Mouse (Mus musculus) hindbrain, embryonic 12.5 days (tissue): Measurements from ENCODE around the gene B230217C12Rik. TPM values are rescaled to one million over a fixed set of nuclear protein-coding genes. Genes with fewer than 3 reads are reported as not detected.
A peak's percentile ranks its signal among the peaks of the same experiment; 100 is the strongest.
"Not testable (repeated sequence)": the region's sequence is repeated elsewhere in the genome, so short reads cannot be mapped to it uniquely, and the experiment has no call there.

ENCODE experiments used
- ATAC-seq: fragments of 200-750 bp; cut with Nextera tagmentation; 2 replicates; pipeline ENCODE4 v1.8.0; 2017; ENCODE audit warnings: moderate TSS enrichment; ENCODE audit not compliant: low FRiP score
- H3K27ac ChIP-seq: fragments of 300-500 bp; sonication (generic); 2 replicates; pipeline ENCODE4 v1.5.1; 2016; ENCODE audit warnings: mild to moderate bottlenecking
- H3K27me3 ChIP-seq: fragments of 300-500 bp; sonication (generic); 2 replicates; pipeline ENCODE4 v1.6.1; 2016; ENCODE audit warnings: mild to moderate bottlenecking
- H3K36me3 ChIP-seq: fragments of 300-500 bp; sonication (generic); 2 replicates; pipeline ENCODE4 v1.6.1; 2016; ENCODE audit warnings: mild to moderate bottlenecking
- H3K4me1 ChIP-seq: fragments of 300-500 bp; sonication (generic); 2 replicates; pipeline ENCODE4 v1.6.1; 2016
- H3K4me2 ChIP-seq: fragments of 300-500 bp; sonication (generic); replicated peaks from 2 replicates; pipeline ENCODE4 v1.6.1; 2016; ENCODE audit warnings: mild to moderate bottlenecking
- H3K4me3 ChIP-seq: fragments of 300-500 bp; sonication (generic); 2 replicates; pipeline ENCODE4 v1.5.1; 2016; ENCODE audit warnings: mild to moderate bottlenecking
- H3K9ac ChIP-seq: fragments of 300-500 bp; sonication (generic); 2 replicates; pipeline ENCODE4 v1.6.1; 2016; ENCODE audit warnings: mild to moderate bottlenecking, moderate library complexity
- H3K9me3 ChIP-seq: fragments of 300-500 bp; sonication (generic); replicated peaks from 2 replicates; pipeline ENCODE4 v1.6.1; 2016; ENCODE audit warnings: mild to moderate bottlenecking
- WGBS: fragments of 180-500 bp; shearing (Covaris S2); methylation state at CpG from one replicate; pipeline ENCODE4 v1.1.7; 2016; 5-methylcytosine and 5-hydroxymethylcytosine counted together
- polyA plus RNA-seq: library from polyadenylated mRNA; unstranded; fragments of >200 nt; fragmentation: Nextera tagmentation; extraction: Ambion mirVana; gene quantifications from 2 replicates; pipeline ENCODE4 v1.2.1, GENCODE M21; 2016

Gene B230217C12Rik
- polyA plus RNA-seq, 1 experiment from 2014 or later, result 14.1 TPM

DNA sequence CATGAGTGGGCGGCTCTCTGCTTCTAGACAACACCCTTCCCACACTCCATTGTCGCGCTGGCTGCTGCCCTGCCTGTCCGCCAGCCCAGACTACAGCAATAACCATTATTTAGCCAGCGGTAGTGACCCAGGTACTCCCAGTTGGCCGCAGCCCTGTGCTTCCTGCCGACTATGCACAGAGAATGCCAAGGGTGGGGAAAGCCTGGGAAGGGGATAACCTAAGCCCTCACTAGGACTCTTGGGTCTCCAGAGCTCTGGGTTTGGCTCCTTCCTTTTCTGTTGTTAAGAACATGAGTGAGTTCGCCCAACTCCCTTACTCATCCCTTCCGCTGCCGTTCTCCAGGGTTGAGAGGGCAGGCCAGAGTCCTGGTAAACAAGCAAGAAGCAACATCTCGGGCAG lies 8.6 kb upstream of the B230217C12Rik start:
- Histone ChIP-seq H3K9ac (no peak overlapping the region), H3K4me2 (no peak overlapping the region), H3K27me3 (no peaks in the 10 kb centered on the region), H3K36me3 (peaks cover 71% of the 10 kb centered on the region), H3K4me1 (no peaks in the 10 kb centered on the region), H3K27ac (no peak overlapping the region), H3K4me3 (no peak overlapping the region), H3K9me3 (no peaks in the 10 kb centered on the region)
- no peak for ATAC-seq
- WGBS, result 72% methylated on average over 11 of the region's 11 CpGs

DNA sequence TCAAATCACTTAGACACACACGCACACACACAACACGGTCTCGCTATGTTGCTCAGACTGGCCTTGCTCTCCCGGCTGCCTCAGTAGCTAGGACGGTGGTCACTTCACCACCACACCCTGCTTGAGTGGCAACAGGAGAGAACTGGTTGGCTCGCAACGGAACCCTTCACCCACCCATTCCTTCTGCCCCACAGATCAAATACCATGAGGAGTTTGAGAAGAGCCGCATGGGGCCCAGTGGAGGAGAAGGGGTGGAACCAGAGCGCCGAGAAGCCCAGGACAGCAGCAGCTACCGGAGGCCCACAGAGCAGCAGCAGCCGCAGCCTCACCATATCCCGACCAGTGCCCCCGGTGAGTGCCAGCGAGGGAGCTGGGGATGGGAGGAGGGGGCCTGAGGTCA lies 7.2 kb upstream of the B230217C12Rik start:
- Histone ChIP-seq H3K9me3 (no peaks in the 10 kb centered on the region), H3K27me3 (no peaks in the 10 kb centered on the region), H3K4me1 (no peaks in the 10 kb centered on the region), H3K4me3 (no peak overlapping the region), H3K27ac (no peak overlapping the region), H3K36me3 (peaks cover 65% of the 10 kb centered on the region), H3K9ac (no peak overlapping the region), H3K4me2 (no peak overlapping the region)
- 70% methylated on average over 15 of the region's 15 CpGs for WGBS
- ATAC-seq, result no peak

DNA sequence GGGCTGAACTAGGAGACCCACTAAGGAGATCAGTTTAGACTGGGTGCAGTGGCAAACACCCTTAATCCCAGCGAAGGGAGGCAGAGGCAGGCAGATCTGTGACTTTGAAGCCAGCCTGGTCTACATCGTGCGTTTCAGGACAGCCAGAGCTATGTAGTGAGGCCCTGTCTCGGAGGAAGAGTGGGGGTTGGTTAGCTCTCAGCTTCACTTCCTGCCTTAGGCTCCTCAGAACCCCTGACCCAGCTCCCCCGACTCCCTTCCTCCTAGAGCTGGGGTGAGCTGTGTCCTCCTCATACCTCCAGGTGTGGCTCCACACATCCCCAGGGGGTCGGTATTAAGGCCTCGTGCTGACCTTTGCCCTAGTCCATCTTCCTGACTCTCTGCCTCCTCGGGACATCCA lies 4.0 kb upstream of the B230217C12Rik start:
- Histone ChIP-seq H3K9ac (no peak overlapping the region), H3K36me3 (peaks cover 52% of the 10 kb centered on the region), H3K4me3 (no peak overlapping the region), H3K27me3 (no peaks in the 10 kb centered on the region), H3K27ac (no peak overlapping the region), H3K9me3 (no peaks in the 10 kb centered on the region), H3K4me2 (no peak overlapping the region), H3K4me1 (peaks cover 12% of the 10 kb centered on the region)
- 65% methylated on average over 8 of the region's 8 CpGs for whole genome bisulfite sequencing
- ATAC-seq, result no peak

DNA sequence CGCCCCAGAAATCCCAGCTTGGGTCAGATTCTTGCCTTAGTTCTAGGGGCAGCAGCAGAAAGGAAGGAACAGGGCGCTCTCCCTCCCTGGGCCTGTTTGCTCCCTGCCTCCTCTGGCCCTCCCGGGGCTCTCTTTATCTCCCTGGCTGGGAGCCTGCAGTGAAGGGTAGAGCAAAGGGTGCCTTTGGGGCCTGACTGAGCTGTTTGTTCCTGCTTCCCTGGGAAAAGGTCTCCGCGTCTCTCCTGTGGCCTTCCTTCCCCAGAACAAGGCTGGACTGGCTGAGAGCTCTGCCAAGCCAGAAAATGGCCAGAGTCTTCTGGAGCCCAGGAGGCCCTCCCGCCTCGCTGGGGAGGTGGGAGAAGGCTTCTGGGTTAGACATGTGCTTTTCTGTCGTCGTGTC lies 3.5 kb upstream of the B230217C12Rik start:
- H3K9me3 ChIP-seq, H3K4me2 ChIP-seq, H3K27me3 ChIP-seq, H3K4me3 ChIP-seq, H3K27ac ChIP-seq, H3K9ac ChIP-seq, ATAC-seq: not testable (repeated sequence)
- Histone ChIP-seq H3K36me3 (peaks cover 50% of the 10 kb centered on the region), H3K4me1 (peaks cover 17% of the 10 kb centered on the region)
- WGBS, result 75% methylated on average over 9 of the region's 9 CpGs

DNA sequence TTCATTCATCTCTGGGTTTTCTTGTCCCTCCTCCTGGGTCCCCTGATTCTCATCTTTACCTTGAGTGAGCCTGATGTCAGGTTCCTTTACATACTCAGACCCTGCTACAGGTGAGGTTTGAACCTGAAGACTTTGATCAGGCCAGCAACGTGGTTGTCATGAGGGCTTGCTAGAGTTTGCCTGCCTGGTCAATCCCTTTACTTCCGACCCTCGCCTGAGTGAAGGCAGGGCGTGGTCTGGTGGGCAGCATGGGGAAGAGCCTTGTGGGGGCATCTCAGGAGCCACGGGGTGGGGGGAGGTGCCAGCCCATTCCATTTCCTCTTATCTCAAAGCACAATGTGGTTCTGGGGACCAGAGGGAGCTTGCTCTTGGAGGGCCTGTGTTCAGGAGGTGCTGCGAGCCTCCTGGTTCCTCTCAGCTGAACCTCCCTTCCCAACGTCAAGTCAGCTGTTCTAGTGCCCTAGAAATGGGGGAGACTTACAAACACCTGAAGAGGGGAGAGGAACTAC lies 2.9 kb upstream of the B230217C12Rik start:
- H3K4me1 ChIP-seq, result peaks cover 22% of the 10 kb centered on the region
- H3K27me3 ChIP-seq, result no peaks in the 10 kb centered on the region
- 78% methylated on average over 7 of the region's 7 CpGs for WGBS
- no peak overlapping the region for H3K9ac ChIP-seq
- H3K36me3 ChIP-seq, result peaks cover 45% of the 10 kb centered on the region
- no peak for ATAC-seq
- no peak overlapping the region for H3K27ac ChIP-seq
- no peak overlapping the region for H3K4me3 ChIP-seq
- no peaks in the 10 kb centered on the region for H3K9me3 ChIP-seq
- H3K4me2 ChIP-seq, result no peak overlapping the region

DNA sequence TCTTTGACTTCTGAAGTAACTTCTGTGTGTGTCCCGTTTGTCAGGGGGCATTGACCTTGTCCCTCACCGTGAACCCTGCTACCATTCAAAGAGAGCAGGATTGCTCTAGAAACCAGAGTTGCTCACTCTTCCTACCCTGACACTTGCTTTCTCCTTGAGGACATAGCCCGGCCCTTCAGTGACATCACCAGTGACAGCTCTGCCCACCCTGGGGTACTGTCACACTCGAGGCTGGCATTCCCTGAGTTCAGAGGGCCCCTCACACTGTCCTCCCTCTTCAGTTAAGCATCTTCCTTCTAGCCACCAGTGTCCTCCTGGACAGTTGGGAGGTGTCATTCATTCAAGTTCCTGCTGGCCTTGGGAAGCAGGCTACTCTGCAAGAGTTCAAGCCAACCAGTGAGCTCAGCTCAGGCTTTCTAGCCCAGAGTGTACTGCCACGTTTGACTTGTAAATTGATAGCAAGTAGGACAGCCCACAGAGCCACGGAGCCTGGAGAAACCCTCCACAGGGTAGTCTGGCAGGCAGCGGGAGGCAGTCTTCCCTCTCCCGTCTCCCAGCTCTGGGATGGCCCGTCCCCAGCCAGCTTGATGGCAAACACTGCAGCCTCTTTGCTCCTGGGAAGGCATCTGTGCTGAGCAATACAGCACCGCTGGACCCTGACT lies 1.7 kb upstream of the B230217C12Rik start:
- peak overlapping the region; percentile 57; the same call in 1 of the 2 replicates for H3K27ac ChIP-seq
- H3K27me3 ChIP-seq, result no peaks in the 10 kb centered on the region

DNA sequence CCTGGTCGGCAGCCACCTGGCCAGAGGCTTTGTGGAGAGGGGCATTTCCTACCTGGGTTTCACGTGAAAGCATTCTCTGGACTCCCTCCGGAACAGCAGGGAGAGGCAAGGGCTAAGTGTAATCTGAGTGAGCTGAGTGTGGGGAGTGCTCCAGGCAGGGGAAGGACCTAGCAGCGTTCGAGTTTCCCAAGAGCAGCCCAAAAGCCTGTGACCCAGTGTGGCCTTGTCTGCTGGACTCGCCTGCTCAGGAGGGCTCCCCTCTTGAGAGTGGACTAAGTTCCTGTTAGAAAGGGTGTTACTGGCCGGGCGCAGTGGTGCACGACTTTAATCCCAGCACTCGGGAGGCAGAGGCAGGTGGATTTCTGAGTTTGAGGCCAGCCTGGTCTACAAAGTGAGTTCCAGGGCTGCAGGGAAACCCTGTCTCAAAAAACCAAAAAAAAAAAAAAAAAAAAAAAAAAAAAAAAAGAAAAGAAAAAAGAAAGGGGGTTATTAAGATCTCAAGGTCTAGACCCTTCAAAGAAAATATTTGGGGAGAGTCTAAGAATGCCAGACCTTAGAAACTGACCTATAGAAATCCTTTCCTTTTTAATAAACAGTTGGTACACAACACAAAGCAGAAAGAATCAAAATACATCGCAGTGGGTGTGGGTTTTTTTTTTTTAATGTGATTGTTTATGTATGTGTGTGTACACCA lies 992 bp upstream of the B230217C12Rik start:
- no peaks in the 10 kb centered on the region for H3K27me3 ChIP-seq
- no peaks in the 10 kb centered on the region for H3K9me3 ChIP-seq
- no peak overlapping the region for H3K4me3 ChIP-seq
- H3K27ac ChIP-seq, result peak overlapping the region; percentile 57; the same call in 1 of the 2 replicates
- H3K4me1 ChIP-seq, result peaks cover 22% of the 10 kb centered on the region
- no peak overlapping the region for H3K9ac ChIP-seq
- no peak for ATAC-seq
- no peak overlapping the region for H3K4me2 ChIP-seq
- 58% methylated on average over 11 of the region's 11 CpGs for WGBS
- peaks cover 31% of the 10 kb centered on the region for H3K36me3 ChIP-seq

More for the DNA sequence above, 1.7 kb upstream of the B230217C12Rik start:
- Histone ChIP-seq H3K36me3 (peaks cover 38% of the 10 kb centered on the region), H3K9ac (no peak overlapping the region), H3K4me1 (peaks cover 22% of the 10 kb centered on the region), H3K9me3 (no peaks in the 10 kb centered on the region), H3K4me3 (no peak overlapping the region), H3K4me2 (no peak overlapping the region)
- WGBS, result 36% methylated on average over 10 of the region's 10 CpGs
- no peak for ATAC-seq

DNA sequence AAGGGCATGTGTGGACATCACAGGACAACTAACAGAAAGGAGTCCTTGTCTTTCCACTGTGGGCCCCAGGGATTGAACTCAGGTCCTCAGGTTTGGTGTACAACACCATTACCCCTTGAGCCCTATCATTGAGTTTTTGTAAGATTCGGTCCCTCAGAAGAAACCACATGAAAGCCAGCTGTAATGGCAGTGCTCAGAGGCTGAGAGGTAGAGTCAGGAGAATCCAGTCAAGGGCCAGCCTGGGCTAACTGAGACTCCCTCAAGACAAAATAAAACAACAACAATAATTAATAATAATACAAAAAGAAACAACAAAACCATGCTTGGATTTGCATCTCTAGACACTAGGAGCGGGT lies 467 bp upstream of the B230217C12Rik start:
- no peak overlapping the region for H3K4me3 ChIP-seq
- peaks cover 22% of the 10 kb centered on the region for H3K4me1 ChIP-seq
- H3K27me3 ChIP-seq, result no peaks in the 10 kb centered on the region
- peak overlapping the region; percentile 85 for H3K27ac ChIP-seq
- H3K9me3 ChIP-seq, result no peaks in the 10 kb centered on the region
- peaks cover 26% of the 10 kb centered on the region for H3K36me3 ChIP-seq
- H3K9ac ChIP-seq, result no peak overlapping the region
- 76% methylated on average over 2 of the region's 2 CpGs for WGBS
- peak overlapping the region; percentile 59 for H3K4me2 ChIP-seq
- ATAC-seq, result no peak

DNA sequence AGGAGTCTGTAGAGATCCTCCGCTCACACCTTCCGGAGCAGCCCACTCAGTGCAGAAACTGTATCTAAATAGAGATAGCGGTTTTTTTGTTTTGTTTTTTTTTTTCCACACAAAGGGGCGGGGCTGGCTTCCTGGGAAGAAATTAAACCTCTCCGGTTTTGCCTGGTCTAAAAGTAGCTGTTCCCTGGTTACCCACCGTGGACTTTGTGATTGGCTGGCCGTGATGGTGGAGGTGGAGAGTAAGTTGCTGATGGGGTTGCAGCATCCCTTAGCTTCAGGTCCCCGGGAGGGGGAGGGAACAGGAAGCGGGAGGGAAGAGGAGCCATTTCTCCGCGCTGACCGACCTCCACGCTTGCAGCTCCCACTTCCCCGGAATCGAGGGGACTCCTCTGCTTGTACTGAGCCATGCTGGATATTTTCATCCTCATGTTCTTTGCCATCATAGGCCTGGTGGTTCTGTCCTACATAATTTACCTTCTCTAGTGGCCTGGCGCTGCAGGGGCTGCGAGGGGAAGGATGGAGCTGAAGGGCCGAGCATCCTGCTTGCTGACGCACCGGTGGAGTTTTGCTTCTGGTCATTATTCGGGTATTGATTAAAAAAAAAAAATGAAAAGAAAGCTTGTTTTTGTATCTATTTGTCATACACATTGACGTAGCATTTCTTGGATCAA lies 546 bp downstream of the B230217C12Rik start:
- peak overlapping the region; percentile 59 for H3K4me2 ChIP-seq
- WGBS, result 1% methylated on average over 22 of the region's 22 CpGs
- H3K4me3 ChIP-seq, result peak overlapping the region; percentile 46
- peak overlapping the region; percentile 65 for H3K9ac ChIP-seq
- no peaks in the 10 kb centered on the region for H3K9me3 ChIP-seq
- no peaks in the 10 kb centered on the region for H3K27me3 ChIP-seq
- H3K27ac ChIP-seq, result peak overlapping the region; percentile 85
- ATAC-seq, result peak; percentile 86
- H3K4me1 ChIP-seq, result peaks cover 22% of the 10 kb centered on the region
- peaks cover 17% of the 10 kb centered on the region for H3K36me3 ChIP-seq

DNA sequence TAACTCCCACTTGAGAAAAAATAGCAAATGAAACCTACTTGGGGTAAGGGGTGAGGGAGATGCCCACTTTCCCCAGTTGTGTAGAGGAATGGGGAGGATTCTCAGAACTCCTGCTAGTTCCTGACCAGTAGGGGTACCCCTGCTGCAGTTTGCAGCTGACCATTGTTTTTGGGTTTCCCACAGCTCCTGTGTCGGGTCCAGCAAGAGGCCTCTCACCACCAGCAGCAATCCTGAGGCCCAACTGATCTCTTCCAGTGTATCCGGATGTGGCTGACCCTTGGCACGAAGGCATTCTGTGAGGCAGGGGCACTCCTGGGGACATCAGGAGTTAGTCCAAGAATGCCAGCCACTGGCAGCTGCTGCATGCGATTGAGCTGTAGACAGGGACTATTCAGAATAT lies 1.4 kb downstream of the B230217C12Rik start:
- ATAC-seq, result no peak
- H3K4me2 ChIP-seq, result peak overlapping the region; percentile 59
- H3K9me3 ChIP-seq, result no peaks in the 10 kb centered on the region
- peak overlapping the region; percentile 65 for H3K9ac ChIP-seq
- H3K4me1 ChIP-seq, result peaks cover 22% of the 10 kb centered on the region
- WGBS, result 30% methylated on average over 4 of the region's 4 CpGs
- peak overlapping the region; percentile 85; the same call in 1 of the 2 replicates for H3K27ac ChIP-seq
- H3K4me3 ChIP-seq, result peak overlapping the region; percentile 46
- no peaks in the 10 kb centered on the region for H3K27me3 ChIP-seq
- H3K36me3 ChIP-seq, result peaks cover 8% of the 10 kb centered on the region

DNA sequence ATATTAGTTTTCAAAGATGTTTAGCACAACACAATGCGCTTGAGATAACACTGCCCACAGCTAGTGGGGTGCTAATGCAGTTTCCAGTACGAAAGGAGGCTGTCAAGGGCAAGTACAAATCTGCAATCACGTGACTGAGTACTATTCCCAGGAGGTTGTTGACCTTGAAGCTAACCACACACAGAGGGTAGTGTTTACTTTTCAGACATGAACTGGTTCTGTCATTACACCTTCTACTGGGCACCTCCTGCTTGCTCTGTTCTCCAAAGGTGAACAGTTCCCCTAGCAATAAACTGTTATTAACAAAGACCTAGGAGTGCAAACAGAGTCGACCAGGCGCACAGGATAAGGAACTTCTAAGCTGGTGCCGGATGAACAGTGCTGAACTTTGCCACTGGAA lies 9.8 kb downstream of the B230217C12Rik start:
- Histone ChIP-seq H3K27me3 (no peaks in the 10 kb centered on the region), H3K4me3 (no peak overlapping the region), H3K4me1 (no peaks in the 10 kb centered on the region), H3K36me3 (no peaks in the 10 kb centered on the region), H3K9ac (no peak overlapping the region), H3K9me3 (no peaks in the 10 kb centered on the region), H3K27ac (no peak overlapping the region), H3K4me2 (no peak overlapping the region)
- whole genome bisulfite sequencing, result 64% methylated on average over 6 of the region's 6 CpGs
- ATAC-seq, result no peak

DNA sequence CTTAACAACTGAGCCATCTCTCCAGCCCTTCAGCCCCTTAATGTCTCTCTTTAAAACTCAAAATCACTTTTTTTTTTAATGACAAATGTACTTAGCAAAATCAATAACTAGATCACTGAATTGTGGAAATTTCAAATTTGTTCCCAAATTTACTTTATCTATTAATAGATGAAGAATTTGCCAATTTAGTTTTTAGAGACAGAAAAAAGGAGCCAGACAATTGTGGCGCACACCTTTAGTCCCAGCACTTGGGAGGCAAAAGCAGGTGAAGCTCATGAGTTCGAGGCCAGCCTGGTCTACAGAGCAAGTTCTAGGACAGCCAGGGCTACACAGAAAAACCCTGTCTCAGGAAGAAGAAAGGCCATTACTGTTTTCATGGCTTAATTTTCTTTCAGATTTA lies 11.0 kb downstream of the B230217C12Rik start:
- H3K9ac ChIP-seq, result no peak overlapping the region
- no peaks in the 10 kb centered on the region for H3K9me3 ChIP-seq
- no peak overlapping the region for H3K4me2 ChIP-seq
- no peak for ATAC-seq
- H3K4me1 ChIP-seq, result no peaks in the 10 kb centered on the region
- H3K4me3 ChIP-seq, result no peak overlapping the region
- no peaks in the 10 kb centered on the region for H3K36me3 ChIP-seq
- 95% methylated on average over 2 of the region's 2 CpGs for WGBS
- no peak overlapping the region for H3K27ac ChIP-seq
- no peaks in the 10 kb centered on the region for H3K27me3 ChIP-seq
